Mouse (Mus musculus): ENCODE results near the gene Gpc6.

Gpc6 gene

GRCm38 (mm10) chr14:116947939-116948591, 22.9 kb downstream of the Gpc6 start:
- DNase-seq: no peak

- no peak for DNase-seq
These were observed 32.0 kb downstream of the Gpc6 start for GRCm38 (mm10) chr14:116957154-116957553.

DNA sequence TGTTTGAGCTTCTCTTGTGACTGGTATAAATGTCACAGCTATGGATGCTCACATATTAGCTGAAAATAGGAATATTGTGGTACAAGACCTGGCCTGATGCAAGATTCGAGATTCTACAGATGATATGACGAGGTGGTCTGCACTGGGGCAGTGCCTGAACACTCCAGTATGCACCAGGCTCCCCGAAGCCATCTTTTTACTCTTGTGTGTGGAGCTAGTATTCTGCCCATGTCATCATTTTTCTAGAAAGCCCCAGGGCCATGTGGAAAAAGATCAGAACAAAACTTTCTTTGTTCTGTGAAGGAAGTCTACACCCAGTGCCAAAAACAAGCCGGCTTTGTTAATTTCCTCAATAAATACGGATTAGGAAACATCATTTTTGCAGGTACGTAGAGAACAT, 39.7 kb downstream of the Gpc6 start:
- DNase-seq: no peak

- no peak for DNase-seq
These were observed 49.6 kb downstream of the Gpc6 start for GRCm38 (mm10) chr14:116974708-116975107.

GRCm38 (mm10) chr14:116975224-116975623, 50.1 kb downstream of the Gpc6 start:
- no peak for DNase-seq

GRCm38 (mm10) chr14:116977259-116977658, 52.1 kb downstream of the Gpc6 start:
- no peak for DNase-seq

DNA sequence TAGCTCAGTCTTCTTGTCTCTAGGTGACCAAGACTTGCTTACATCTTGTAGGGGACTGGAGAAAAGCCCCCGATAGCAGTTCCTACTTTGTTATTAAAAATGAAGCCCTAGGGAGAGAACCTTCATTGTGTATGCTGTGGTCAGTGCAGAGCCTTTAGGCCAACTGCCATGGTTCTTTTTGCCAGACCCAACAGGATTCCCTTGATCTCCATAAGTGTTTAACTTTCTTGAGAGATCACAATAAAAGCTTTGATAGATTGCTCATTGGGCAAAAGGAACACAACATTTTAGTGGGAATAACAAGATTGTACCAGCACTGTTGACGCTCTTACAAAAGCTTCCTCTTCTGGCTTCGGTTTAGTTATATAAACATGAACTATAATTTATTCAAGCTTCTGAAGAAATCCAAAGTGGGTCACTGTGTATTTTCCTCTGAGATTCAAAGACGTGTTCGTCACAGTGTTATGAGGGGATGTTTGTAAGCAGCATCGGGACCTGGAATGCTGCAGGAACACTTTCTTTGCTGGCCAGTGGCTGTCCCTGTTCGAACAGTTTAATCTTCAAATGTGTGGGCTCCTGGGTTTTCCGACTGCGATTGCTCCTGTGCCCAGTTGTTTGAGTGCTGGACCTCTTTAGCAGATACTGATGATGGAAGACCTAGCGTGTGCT, 54.7 kb downstream of the Gpc6 start:
- DNase-seq: no peak

GRCm38 (mm10) chr14:116981711-116982110, 56.6 kb downstream of the Gpc6 start:
- DNase-seq: no peak

DNA sequence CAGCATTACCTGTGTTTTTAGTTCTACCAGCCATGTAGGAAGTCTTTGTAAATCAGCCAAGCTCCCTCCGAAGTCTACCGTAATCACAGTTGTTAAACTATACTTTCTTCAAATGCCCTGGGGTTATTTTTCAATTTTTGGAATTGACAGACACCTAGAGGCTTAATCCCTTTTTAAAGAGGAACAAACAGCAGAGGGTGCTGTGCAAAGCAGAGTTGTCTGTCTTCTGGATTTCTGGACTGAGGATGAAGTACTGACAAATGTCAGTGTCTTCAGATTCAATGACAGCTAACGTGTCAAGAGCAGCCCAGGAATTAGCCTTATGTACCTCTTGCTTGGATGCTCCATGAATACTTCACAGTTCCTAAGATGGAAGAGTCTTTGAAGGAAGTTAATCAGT, 62.2 kb downstream of the Gpc6 start:
- no peak for DNase-seq

DNA sequence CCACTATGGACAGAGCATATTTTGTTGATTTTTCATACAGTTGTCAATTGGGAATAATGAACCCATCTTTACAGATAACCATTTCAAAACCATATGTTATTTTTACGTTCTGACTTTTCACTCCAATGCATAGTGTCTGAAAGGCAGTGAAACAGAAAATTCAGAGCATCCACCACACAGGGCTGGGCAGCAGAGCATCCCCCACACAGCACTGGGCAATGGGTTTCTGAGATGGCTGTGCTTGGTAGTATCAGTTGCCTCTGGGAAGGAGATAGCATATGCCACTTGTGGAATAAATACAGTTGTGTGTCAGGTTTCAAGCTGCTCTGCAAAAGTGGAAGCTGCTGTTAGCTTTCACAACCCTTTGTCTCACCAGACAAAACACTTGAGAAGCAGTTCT, 75.3 kb downstream of the Gpc6 start:
- DNase-seq: no peak

GRCm38 (mm10) chr14:117002313-117002712, 77.2 kb downstream of the Gpc6 start:
- no peak for DNase-seq

DNA sequence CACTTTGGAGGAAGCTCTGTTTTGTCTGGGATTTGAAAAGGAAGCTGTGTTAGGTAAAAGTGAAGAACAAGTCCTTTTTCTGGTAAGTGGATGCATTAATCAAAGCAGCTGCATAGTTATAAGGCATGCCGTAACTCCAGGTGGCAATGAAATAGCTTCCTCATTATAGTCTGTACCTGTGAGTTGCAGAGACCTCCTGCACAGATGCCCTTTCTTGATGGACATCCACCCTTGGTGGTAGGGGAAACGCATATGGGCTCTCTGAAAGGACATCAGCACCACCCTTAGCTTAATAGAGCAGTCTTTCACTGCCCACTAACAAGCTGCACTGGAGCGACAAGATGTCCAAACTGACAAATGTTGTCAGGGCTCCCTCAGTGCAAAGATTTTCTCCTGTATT, 83.7 kb downstream of the Gpc6 start:
- DNase-seq: no peak

GRCm38 (mm10) chr14:117012969-117013368, 87.9 kb downstream of the Gpc6 start:
- DNase-seq: no peak

- no peak for DNase-seq
These were observed 88.5 kb downstream of the Gpc6 start for GRCm38 (mm10) chr14:117013554-117014117.

DNA sequence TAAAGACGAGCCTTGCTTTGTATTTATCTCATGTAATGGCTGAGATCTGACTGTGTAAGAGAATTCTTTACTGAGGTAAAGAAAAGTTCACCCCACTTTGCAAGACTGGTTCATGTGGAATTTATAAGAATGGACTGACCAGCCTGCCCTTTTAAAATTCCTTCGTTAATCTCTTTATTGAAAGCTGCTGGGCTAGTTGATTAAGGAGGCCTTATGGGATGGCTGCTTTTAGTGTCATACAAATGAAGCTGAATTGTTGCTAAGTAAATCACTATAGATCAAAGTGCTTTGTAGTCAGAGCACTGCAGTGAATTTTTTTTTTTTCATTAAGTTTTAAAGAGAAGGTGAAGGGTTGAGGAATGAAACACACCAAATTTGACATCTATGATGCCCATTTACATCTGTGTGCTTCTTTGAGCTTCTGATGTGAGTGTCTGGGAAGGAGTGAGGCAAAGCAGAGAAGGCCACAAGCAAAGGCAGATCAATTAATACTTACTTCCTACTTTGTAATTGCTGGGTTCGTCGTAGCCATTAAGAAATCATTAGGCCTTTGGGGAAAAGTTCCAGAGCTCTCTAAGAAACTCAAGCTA, 90.3 kb downstream of the Gpc6 start:
- DNase-seq: no peak

GRCm38 (mm10) chr14:117022180-117022799, 97.2 kb downstream of the Gpc6 start:
- DNase-seq: no peak

DNA sequence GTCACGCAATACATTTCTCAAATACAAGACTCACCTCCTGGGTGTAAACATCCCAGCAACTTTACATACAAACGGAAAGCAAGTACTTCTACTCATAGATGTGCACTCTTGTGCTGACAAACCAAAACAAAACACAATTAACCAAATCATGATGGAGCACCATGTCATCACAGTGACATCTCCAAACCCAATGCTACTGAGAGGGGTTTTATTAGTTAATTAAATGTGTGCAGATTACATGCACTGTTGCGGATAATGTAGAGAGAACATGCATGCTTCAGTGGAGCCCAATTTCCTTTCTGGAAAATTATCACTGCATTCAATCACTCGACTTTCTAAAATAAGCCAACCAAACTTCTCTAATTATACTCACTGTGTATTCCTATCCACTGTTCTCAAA, 109.0 kb downstream of the Gpc6 start:
- no peak for DNase-seq

DNA sequence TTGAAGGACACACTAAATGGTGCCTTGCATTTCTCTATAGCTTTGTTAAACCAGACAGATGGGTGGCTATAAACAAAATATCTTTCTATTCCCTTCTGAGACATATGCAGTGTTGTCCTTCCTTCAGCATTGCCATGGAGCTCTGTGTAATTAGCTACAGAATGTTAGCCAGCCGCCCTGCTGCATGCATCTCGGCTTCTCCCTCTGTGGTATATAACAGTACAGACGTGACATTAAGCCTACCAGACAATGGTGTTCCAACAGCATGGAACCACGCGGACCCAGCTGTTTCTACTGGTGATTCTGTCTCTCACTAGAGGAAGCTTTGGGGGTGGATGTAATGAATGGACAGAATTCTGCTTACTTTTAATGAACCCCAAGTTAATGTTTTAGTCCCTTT, 115.9 kb downstream of the Gpc6 start:
- DNase-seq: no peak

- no peak for DNase-seq
These were observed 123.8 kb downstream of the Gpc6 start for GRCm38 (mm10) chr14:117048951-117049350.

- DNase-seq: no peak
These were observed 125.8 kb downstream of the Gpc6 start for GRCm38 (mm10) chr14:117050877-117051276.

DNA sequence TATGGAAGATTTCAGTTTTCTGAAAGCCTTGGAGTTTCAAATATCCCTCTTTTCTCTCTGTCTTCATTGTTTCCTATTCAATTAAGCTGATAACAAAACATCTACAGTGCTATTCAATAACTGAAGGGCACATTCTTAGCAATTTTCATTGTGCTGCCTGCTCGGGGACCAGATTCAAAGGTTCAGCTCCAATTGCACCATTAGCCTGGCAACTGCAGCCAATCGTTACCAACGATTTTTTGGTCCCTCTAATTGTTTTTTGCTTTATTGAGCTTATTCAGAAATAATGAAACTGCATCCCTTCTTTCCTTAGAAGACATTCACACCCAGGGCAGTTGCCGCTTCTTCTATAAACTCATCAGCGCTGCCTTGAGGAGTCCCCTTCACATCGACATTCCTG, 128.2 kb downstream of the Gpc6 start:
- DNase-seq: no peak

- no peak for DNase-seq
These were observed 130.0 kb downstream of the Gpc6 start for GRCm38 (mm10) chr14:117055134-117055533.

GRCm38 (mm10) chr14:117061078-117061477, 136.0 kb downstream of the Gpc6 start:
- DNase-seq: no peak

DNA sequence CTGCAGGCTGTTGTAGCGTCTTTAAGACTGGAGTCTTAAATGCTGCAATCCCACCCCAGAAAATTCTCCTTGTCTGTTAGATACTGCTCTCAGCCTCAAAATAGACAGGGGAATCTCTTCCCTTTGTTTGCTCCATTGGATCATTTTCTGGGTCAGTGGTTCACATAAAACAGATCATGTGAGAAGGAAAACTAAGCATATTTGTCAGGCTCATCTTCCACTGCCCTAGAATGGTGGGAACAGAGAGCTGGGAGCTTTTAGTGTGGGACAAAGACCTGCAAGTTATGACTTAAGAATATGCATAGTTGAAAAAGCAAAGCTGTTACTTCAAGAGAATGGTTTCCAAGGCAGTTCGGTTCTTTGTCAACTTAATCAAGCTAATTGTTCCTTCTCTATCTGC, 136.4 kb downstream of the Gpc6 start:
- no peak for DNase-seq

All from lung, adult 18-20 months (tissue).